Mouse (Mus musculus) limb, embryonic 13.5 days (tissue): Measurements from ENCODE around the gene Hipk3. TPM values are rescaled to one million over a fixed set of nuclear protein-coding genes. Genes with fewer than 3 reads are reported as not detected.

Experiments used
- ATAC-seq: fragments of 200-750 bp; cut with Nextera tagmentation; 2 replicates; pipeline ENCODE4 v1.8.0; 2017; ENCODE audit warnings: low read depth, moderate number of reproducible peaks, moderate TSS enrichment; ENCODE audit not compliant: low FRiP score
- H3K27ac ChIP-seq: fragments of 300-500 bp; sonication (generic); 2 replicates; pipeline ENCODE4 v1.5.1; 2015; ENCODE audit warnings: inconsistent platforms, mild to moderate bottlenecking, moderate library complexity
- H3K27me3 ChIP-seq: fragments of 300-500 bp; sonication (generic); 2 replicates; pipeline ENCODE4 v1.6.1; 2015; ENCODE audit warnings: mild to moderate bottlenecking, inconsistent platforms
- H3K36me3 ChIP-seq: fragments of 300-500 bp; sonication (generic); 2 replicates; pipeline ENCODE4 v1.6.1; 2015; ENCODE audit warnings: inconsistent platforms, mild to moderate bottlenecking, moderate library complexity
- H3K4me1 ChIP-seq: fragments of 300-500 bp; sonication (generic); 2 replicates; pipeline ENCODE4 v1.6.1; 2015; ENCODE audit warnings: inconsistent platforms
- H3K4me2 ChIP-seq: fragments of 300-500 bp; sonication (generic); replicated peaks from 2 replicates; pipeline ENCODE4 v1.6.1; 2015; ENCODE audit warnings: inconsistent platforms, mild to moderate bottlenecking, moderate library complexity
- H3K4me3 ChIP-seq: fragments of 300-500 bp; sonication (generic); 2 replicates; pipeline ENCODE4 v1.5.1; 2015; ENCODE audit warnings: moderate library complexity, mild to moderate bottlenecking, inconsistent platforms
- H3K9ac ChIP-seq: fragments of 300-500 bp; sonication (generic); 2 replicates; pipeline ENCODE4 v1.6.1; 2015; ENCODE audit warnings: mild to moderate bottlenecking, inconsistent platforms
- H3K9me3 ChIP-seq: fragments of 300-500 bp; sonication (generic); 2 replicates; pipeline ENCODE4 v1.6.1; 2016; ENCODE audit warnings: inconsistent platforms
- WGBS: fragments of 180-500 bp; shearing (Covaris S2); methylation state at CpG from one replicate; pipeline ENCODE4 v1.1.7; 2015; 5-methylcytosine and 5-hydroxymethylcytosine counted together
- microRNA counts: library from miRNA; unstranded; fragments of <30 nt; microRNA quantifications from one replicate; lab custom pipeline; 2016
- microRNA-seq: library from miRNA; unstranded; fragments of <30 nt; microRNA quantifications from one replicate; pipeline ENCODE4, GENCODE M21; 2016
- polyA plus RNA-seq: library from polyadenylated mRNA; unstranded; fragments of >200 nt; fragmentation: Nextera tagmentation; extraction: Ambion mirVana; gene quantifications from 2 replicates; pipeline ENCODE4 v1.2.1, GENCODE M21; 2015

Gene Hipk3
- polyA plus RNA-seq, 1 experiment from 2014 or later, result 14.1 TPM

- H3K9ac ChIP-seq, result no peak overlapping the region
- no peak overlapping the region for H3K4me3 ChIP-seq
- ATAC-seq, result no peak
- peaks cover 11% of the 10 kb centered on the region for H3K27me3 ChIP-seq
- no peaks in the 10 kb centered on the region for H3K36me3 ChIP-seq
- 65% methylated on average over 2 of the region's 2 CpGs for WGBS
- no peak overlapping the region for H3K27ac ChIP-seq
- H3K4me2 ChIP-seq, result no peak overlapping the region
- peaks cover 10% of the 10 kb centered on the region for H3K4me1 ChIP-seq
- no peaks in the 10 kb centered on the region for H3K9me3 ChIP-seq
These were observed 116.3 kb downstream of the Hipk3 start for GRCm38 (mm10) chr2:104377990-104378389.

MicroRNAs encoded within 50 kb of the gene (microRNA counts, 519-probe panel; counts per million panel counts)
- microRNA mmu-miR-1902 (lab: Ali Mortazavi, UCI), result not detected

Small RNAs within 50 kb of the gene (microRNA-seq; reads per million reads assigned to microRNA genes)
- not detected for gene Mir1902

Other genes with a start within 250 kb of the Hipk3 start
- gene D430041D05Rik, start 83.4 kb downstream of the Hipk3 start, polyA plus RNA-seq, result 0.94 and 0.97 TPM in 2 replicates
- gene Cstf3, start 96.1 kb upstream of the Hipk3 start, polyA plus RNA-seq, result 85.8 and 92.3 TPM in 2 replicates
- gene Tcp11l1, start 217.7 kb upstream of the Hipk3 start, polyA plus RNA-seq, result 66.1 and 69.4 TPM in 2 replicates
- 0.24 TPM in 1 of 2 replicates, not detected in the other for gene Pin1rt1, start 221.9 kb upstream of the Hipk3 start, polyA plus RNA-seq
- gene Depdc7, start 248.4 kb upstream of the Hipk3 start, polyA plus RNA-seq, result 5.2 and 5.3 TPM in 2 replicates